Mouse (Mus musculus) layer of hippocampus, adult 2 months (tissue): ENCODE measurements around the gene Gab2. TPM values are rescaled to one million over a fixed set of nuclear protein-coding genes. Genes with fewer than 3 reads are reported as not detected.

Experiments
- DNase-seq, 2 experiments: peaks; one replicate each; pipeline ENCODE4 v3.0.0; 2022; ENCODE audit warnings: low spot score in 2 of 2
- H3K27ac ChIP-seq: fragments of 200-600 bp; 2 replicates; pipeline ENCODE4 v1.8.1; 2022
- H3K4me3 ChIP-seq: fragments of 200-600 bp; 2 replicates; pipeline ENCODE4 v1.8.1; 2022; ENCODE audit warnings: mild to moderate bottlenecking
- CTCF ChIP-seq: fragments of 200-600 bp; conservative IDR thresholded peaks from 2 replicates; pipeline ENCODE4 v1.8.1; 2022; ENCODE audit warnings: antibody characterized with exemption, mild to moderate bottlenecking, moderate library complexity
- total RNA-seq, 2 experiments: library from RNA; stranded (reverse); gene quantifications; 2 replicates each; pipeline ENCODE4 v1.2.3; 2021

The Gab2 gene
- total RNA-seq, 2 experiments from 2014 or later: 12.2 to 13.6 TPM

GRCm38 (mm10) chr7:97080621-97081241 is 655 bp upstream of the Gab2 start:
- Histone ChIP-seq H3K27ac (peak overlapping the region; percentile 91), H3K4me3 (peak overlapping the region; percentile 84)
- no peak for DNase-seq
- TF ChIP-seq CTCF: no peak

GRCm38 (mm10) chr7:97081959-97082218 is 503 bp downstream of the Gab2 start:
- Histone ChIP-seq H3K27ac (peak overlapping the region; percentile 91), H3K4me3 (peak overlapping the region; percentile 84)
- no peak for DNase-seq
- TF ChIP-seq CTCF: no peak

- peak; percentile 8 to 26 for DNase-seq
Measured at GRCm38 (mm10) chr7:97082219-97083101, 1.1 kb downstream of the Gab2 start.

GRCm38 (mm10) chr7:97083579-97083978 is 2.2 kb downstream of the Gab2 start:
- Histone ChIP-seq H3K4me3 (no peak overlapping the region), H3K27ac (no peak overlapping the region)
- no peak for TF ChIP-seq CTCF
- no peak for DNase-seq

More at GRCm38 (mm10) chr7:97082219-97083101, 1.1 kb downstream of the Gab2 start:
- peak overlapping the region; percentile 84 for H3K4me3 ChIP-seq
- no peak for TF ChIP-seq CTCF
- peak overlapping the region; percentile 91 for H3K27ac ChIP-seq

- no peak overlapping the region for H3K27ac ChIP-seq
- TF ChIP-seq CTCF: no peak
- no peak overlapping the region for H3K4me3 ChIP-seq
- DNase-seq: no peak
Measured at GRCm38 (mm10) chr7:97084181-97084580, 2.8 kb downstream of the Gab2 start.

- no peak overlapping the region for H3K4me3 ChIP-seq
- H3K27ac ChIP-seq: no peak overlapping the region
- TF ChIP-seq CTCF: peak; percentile 91
- DNase-seq: peak; percentile 27 to 39
Measured at GRCm38 (mm10) chr7:97085291-97085690, 3.9 kb downstream of the Gab2 start.

- DNase-seq: no peak
- TF ChIP-seq CTCF: no peak
- no peak overlapping the region for H3K27ac ChIP-seq
- H3K4me3 ChIP-seq: no peak overlapping the region
Measured at GRCm38 (mm10) chr7:97094241-97094640, 12.9 kb downstream of the Gab2 start.

GRCm38 (mm10) chr7:97108119-97108518 is 26.7 kb downstream of the Gab2 start:
- no peak overlapping the region for H3K27ac ChIP-seq

GRCm38 (mm10) chr7:97128949-97129348 is 47.6 kb downstream of the Gab2 start:
- no peak for TF ChIP-seq CTCF
- no peak overlapping the region for H3K4me3 ChIP-seq

More at GRCm38 (mm10) chr7:97108119-97108518, 26.7 kb downstream of the Gab2 start:
- no peak for DNase-seq
- TF ChIP-seq CTCF: no peak
- no peak overlapping the region for H3K4me3 ChIP-seq

GRCm38 (mm10) chr7:97136453-97136852 is 55.1 kb downstream of the Gab2 start:
- TF ChIP-seq CTCF: no peak
- H3K4me3 ChIP-seq: no peak overlapping the region
- no peak overlapping the region for H3K27ac ChIP-seq
- DNase-seq: no peak

More at GRCm38 (mm10) chr7:97128949-97129348, 47.6 kb downstream of the Gab2 start:
- DNase-seq: no peak
- H3K27ac ChIP-seq: no peak overlapping the region

- no peak for TF ChIP-seq CTCF
- DNase-seq: no peak
- H3K4me3 ChIP-seq: no peak overlapping the region
Measured at GRCm38 (mm10) chr7:97151082-97151813, 69.9 kb downstream of the Gab2 start.

GRCm38 (mm10) chr7:97154756-97155487 is 73.5 kb downstream of the Gab2 start:
- TF ChIP-seq CTCF: no peak
- H3K27ac ChIP-seq: no peak overlapping the region
- H3K4me3 ChIP-seq: no peak overlapping the region
- peak in 1 of 2 experiments; percentile 17 for DNase-seq

More at GRCm38 (mm10) chr7:97151082-97151813, 69.9 kb downstream of the Gab2 start:
- H3K27ac ChIP-seq: no peak overlapping the region

- H3K27ac ChIP-seq: no peak overlapping the region
- no peak for TF ChIP-seq CTCF
- no peak overlapping the region for H3K4me3 ChIP-seq
- DNase-seq: no peak
Measured at GRCm38 (mm10) chr7:97164261-97164660, 82.9 kb downstream of the Gab2 start.
